Mouse (Mus musculus): Measurements from ENCODE around the gene Pisd.
"Not testable (repeated sequence)": the region's sequence is repeated elsewhere in the genome, so short reads cannot be mapped to it uniquely, and the experiment has no call there.

- not testable (repeated sequence) for TF ChIP-seq EP300 (IDR thresholded peaks at IDR 0.05; ENCODE audit: insufficient read depth, low read depth, low read length); CTCF (IDR thresholded peaks at IDR 0.05)
Measured at GRCm38 (mm10) chr5:32725397-32725796, 60.0 kb downstream of the Pisd start.
